Mouse (Mus musculus) ovary, postnatal 10 days (tissue): ENCODE results near the gene Chpf2.

Experiments used
- DNase-seq: peaks from one replicate; pipeline ENCODE4 v3.0.0; 2022; ENCODE audit warnings: low spot score

The Chpf2 gene

DNA sequence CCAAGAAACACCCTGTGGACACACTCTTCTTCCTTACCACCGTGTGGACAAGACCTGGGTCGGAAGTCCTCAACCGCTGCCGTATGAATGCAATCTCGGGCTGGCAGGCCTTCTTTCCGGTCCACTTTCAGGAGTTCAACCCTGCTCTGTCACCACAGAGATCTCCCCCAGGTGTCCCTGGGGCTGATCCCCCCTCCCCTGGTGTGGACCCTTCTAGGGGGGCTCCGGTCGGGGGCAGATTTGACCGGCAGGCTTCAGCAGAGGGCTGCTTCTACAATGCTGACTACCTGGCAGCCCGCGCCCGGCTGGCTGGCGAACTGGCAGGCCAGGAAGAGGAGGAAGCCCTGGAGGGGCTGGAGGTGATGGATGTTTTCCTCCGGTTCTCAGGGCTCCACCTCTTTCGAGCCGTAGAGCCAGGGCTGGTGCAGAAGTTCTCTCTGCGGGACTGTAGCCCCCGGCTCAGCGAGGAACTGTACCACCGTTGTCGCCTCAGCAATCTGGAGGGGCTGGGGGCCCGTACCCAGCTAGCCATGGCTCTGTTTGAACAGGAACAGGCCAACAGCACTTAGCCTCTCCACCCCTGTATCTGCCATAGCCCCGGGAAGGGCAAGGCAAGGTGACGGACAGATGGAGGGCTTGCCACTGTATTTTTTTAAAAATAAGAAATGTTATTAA, 5.4 kb downstream of the Chpf2 start:
- no peak for DNase-seq

DNA sequence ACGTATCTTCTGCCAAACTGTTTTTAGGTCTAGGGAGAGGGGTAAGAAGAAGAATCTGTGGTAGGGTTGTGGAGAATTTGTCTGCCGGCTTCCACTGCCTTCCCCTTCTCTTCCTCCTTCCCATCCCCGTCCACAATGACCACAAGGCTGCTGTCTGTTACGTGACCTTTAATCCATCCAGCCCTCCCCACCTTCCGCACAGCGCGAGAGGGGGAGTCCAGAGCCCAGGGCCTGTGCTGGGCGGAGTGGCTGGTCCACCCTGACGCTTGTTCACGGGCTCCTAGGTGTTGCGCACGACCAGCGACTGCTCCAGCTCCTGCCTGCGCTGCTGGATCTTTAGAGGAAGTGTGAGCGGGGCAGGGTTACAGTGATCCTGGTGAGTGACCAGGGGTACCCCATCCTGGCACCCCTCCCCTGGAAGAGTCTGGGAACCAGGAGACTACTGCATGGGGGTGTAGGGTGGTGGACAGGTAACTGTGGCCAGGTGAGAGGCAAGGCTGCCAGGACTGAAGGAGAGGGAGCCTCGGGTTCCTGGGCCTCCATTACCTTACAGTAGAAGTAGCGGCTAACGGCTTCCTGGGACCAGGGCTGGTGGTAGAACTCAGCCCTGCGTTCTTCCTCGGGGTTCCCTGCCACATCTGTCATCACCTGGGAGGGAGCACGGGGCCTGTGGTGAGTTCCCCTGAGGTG, 6.1 kb downstream of the Chpf2 start:
- no peak for DNase-seq

DNA sequence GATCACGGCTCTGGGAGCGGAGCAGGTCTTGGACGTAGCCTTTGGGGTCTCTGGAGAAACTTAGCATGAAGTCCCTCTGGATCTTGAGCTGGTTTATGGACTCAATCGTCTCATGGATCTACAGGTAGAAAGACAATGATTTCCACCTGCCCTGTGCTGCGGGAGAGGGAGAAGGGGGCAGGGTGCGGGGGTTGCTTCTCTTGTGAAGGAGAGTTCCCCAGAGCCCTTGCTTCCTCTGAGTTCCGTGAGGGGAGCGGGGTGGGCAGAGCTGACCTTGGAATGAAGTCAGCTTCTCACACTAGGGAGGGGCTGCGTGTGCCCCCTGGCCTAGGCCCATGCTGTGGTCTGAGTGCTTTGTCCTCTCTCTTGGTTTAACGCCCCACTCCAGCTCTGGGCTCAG, 6.7 kb downstream of the Chpf2 start:
- no peak for DNase-seq

DNA sequence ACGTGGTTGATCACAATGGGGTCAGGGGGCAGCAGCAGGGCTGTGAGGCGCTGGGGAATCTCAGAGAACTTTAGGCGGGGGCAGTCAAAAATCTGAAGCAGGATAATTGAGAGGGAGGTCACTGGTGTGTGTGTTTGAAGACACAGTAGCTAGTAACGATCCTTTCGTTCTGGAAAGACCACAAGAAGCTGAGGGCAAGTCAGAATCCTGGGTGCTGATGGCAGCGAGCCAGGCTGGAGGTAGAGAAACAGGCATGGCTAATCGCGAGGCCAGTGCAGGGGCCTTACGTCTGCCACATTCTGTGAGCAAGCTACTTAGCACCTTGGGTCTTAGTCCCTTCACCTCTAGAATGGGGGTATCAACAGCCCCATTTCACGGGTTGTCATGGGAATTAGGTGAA, 7.4 kb downstream of the Chpf2 start:
- DNase-seq = no peak

DNA sequence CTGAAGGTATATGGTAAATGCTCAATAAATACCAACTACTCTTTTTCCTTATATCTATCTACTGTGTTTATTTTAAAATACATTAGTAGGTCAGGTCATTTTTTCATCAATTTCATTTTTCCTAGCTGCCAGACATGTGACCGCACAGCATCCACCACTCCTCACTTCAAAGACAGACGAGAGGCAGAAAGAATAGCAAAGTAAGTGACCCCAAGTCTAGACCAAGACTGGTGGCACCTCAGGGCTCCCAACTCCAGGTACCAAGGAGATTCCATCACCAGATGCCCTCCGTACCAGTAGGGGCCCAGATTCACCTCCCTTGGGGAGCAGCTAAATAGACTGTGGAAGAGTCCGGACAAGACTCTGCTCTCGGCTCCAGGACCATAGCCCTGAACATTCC, 7.8 kb downstream of the Chpf2 start:
- DNase-seq = no peak

DNA sequence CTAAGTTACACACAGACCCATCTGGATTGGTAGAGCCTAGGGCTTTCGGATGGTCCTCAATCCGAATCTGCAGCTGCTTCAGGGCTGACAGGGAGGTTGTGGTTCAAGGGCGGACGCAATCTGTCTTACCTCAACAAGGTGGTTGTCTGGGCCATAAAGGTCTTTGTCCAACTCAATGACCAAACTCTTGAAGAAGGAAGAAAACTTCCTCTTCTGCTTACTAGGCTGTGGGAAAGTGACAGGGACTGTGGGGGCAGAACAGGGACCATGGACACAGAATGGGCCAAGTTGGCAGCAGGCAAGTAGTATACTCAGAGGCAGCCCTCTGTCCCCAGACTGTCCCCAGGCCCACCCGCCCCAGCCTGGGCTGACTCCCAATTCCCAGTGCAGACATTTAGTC, 8.7 kb downstream of the Chpf2 start:
- no peak for DNase-seq

DNA sequence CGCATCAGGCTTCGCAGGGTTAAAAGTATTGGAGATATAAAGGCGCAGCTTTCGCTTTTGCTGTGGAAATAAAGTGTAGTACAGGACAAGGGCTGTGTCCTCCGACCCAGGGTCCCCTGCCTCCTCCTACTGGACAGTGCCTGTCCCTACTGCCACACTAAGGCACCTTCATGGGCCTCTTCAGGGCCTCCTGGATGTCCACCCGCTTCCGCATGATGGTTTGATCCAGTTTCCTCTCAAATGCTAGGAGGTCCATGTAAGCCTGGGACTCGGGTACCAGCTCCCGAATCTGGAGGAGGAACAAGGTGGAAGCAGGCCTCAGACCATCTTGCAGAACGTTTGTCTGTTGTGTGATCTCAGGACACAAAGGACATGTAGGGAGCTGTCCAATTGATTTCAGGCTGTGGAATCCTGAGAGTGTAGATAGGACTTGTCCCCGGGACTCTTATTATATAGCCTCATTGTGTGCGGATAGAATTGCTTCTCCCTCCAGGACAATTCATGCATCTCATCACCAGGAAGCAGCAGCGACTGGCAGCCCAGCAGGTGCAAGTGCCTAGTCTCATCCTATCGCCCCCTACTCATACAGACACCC, 9.3 kb downstream of the Chpf2 start:
- DNase-seq = no peak

DNA sequence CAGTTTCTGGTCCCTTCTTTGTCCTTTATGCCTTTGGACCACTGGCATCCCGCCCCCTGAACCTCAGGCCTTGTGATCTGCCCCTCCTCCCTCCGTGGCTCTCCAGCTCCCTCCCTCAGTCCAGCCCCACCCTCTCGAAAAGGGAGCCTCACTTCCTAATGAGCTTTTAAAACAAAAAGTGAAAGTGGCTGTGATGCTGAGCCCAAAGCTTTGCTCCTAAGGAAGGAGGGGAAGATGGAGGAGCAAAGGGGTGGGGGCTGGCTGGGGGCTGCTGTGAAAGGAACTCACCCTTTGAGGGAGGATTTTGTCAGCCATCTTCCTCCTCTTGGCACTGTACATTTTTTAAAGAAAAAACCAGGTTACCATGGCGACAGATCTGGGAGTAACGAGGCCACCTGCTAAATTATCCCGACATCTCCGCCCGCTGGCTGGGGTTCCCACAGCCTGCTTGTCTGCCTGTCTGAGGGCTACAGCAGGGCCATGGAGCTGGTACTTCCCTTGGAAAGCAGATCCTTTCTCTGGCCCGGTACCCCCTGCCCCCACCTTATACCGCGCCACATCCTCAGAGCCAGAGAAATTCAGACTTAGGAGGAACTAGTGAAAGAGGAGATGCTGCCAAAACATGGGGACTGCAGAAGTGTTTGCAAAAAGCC, 10.1 kb downstream of the Chpf2 start:
- DNase-seq = no peak

DNA sequence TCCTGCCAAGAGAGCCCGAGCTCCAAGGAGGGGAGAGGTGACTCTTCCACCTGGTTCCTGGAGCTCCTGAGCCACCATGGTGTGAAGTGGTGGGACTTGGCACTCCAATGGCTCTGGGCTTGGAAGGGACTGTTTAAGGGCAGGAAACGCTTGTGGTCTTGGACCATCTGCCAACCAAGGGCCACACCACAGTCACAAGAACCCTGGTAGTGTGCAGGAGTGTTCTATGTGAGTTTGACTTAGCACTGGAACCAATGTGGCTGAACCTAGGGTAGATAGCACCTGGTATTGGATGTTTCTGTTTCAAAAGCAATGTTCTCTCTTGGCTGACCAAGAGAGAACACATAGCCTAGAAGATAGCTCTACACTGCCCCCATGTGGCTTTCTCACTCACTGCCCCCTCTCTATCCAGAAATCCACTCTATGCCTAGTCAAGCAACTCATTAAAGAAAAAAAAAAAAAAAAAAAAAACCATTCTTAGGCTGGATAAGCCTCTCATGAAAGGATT, 10.7 kb downstream of the Chpf2 start:
- no peak for DNase-seq

DNA sequence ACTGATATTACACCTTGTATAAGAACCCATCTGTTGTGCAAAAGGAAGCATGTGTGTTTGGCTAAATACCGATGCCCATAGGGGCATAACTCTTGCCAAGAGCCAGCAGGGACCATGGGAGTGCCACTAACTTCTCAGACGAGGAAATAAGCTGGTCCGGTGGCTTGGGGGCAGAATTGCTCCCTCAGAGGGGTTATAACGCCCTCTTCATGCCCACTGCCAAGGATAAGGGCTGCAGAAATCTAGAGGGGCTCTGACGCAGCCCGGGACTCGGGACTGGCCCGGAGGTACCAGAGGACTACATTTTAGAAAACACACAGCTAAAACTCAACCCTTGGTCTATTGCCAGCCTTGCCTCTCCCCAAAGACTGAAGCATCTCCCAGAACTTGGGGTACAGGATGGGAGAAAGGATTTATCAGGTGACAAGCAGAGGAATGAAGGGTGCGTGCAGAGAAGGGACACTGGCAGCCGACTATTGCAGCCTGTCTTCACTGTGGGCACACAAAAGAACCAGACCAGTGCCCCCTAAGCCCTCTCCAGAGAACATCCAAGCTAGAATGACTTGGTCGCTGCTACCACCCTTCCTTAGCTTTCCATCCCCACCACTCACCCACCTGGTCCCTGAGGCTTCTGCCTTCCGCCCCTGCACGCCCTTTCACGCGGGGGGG, 11.5 kb downstream of the Chpf2 start:
- no peak for DNase-seq

DNA sequence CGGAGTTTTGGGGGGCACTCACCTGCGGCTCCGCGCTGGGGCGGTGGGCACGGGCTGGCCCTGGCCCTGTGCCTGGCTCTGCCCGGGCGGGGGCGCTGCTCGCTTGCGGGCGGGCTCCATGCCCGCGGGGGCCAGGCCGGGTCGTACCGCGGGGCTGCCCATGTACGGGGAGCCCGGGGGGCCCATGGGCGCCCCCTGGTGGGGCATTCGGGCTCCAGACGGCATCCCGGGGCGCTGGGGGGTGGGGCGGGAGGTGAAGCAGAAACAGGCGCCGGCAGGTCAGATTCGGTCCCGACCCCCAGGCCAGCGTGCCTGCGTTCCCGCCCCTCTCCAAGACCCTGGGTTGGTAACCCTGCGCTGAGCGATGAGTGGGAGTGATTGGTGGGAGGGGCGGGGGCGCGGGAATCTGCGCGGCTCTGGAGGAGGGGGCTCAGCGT, 12.0 kb downstream of the Chpf2 start:
- no peak for DNase-seq

DNA sequence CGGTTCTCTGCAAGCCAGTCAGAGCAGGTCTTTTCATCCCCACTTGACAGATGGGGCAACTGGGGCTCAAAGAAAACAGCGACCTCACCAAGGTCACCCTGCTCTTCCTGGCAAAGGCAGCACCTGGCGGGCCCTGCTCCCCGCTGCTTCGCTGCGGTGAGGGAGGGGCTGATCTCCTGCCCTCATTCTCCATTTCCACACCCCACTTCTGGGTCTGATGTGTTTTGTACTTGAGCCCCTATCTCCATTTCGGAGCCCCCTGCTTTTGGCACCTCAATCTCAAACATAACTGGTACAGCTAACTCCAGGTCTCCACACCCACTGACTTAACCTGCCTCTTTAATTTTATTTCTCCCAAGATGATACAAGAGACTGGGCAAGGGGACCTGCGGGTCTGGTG, 12.6 kb downstream of the Chpf2 start:
- DNase-seq = no peak

DNA sequence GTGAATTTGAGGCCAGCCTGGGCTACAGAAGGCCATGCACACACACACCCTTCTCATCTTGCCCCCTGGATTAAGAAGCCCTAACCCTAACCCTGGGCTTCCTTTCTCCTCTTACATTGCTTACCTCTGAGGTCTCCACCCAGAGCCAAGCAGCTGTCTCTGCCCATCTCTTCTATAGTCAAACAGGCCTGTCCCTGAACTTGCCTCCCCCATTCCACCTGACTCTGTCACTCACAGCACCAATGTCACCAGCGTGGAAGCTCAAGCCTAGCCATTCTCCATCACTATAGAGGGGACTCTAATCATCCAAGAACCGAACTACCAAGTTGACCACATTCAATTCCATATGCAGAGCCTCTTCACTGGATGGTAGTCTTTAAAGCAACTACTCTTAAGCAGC, 13.7 kb downstream of the Chpf2 start:
- DNase-seq = no peak

DNA sequence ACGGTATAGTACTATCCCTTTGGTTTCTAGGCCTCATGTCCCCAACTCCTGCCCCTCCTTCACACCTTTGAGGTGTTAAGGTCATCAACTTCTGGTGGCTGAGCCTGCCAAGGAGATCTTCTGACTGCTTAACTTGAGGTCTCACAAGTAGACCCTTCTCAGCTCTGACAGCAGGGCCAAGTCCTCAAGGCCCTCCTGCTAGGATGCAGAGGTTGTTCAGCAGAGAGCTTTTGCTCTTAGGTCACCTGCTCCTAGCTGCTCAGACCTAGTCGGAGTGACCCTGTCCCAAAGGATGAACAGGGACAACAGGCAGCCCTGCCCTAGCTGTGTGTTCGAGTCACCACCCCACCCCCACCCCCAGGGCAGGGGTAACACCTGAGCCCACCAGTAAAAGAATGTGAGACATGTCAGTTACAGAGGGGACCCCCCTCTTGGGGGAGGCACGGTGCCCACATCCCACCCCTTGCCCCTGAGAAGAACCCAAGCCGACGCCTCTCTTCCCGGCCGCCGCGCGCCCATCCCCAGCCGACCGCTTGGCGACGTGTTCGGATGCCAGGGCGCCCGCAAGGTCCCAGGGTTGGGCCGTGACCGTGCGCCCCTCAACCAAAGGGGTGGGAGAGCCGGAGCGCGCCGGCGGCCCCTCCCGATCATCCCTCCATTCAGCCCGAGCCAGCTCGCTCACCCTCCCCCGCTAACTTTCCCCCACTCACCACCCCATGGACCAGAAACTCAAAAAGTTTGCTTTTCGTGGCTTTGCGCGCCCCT, 14.7 kb downstream of the Chpf2 start:
- DNase-seq = no peak

DNA sequence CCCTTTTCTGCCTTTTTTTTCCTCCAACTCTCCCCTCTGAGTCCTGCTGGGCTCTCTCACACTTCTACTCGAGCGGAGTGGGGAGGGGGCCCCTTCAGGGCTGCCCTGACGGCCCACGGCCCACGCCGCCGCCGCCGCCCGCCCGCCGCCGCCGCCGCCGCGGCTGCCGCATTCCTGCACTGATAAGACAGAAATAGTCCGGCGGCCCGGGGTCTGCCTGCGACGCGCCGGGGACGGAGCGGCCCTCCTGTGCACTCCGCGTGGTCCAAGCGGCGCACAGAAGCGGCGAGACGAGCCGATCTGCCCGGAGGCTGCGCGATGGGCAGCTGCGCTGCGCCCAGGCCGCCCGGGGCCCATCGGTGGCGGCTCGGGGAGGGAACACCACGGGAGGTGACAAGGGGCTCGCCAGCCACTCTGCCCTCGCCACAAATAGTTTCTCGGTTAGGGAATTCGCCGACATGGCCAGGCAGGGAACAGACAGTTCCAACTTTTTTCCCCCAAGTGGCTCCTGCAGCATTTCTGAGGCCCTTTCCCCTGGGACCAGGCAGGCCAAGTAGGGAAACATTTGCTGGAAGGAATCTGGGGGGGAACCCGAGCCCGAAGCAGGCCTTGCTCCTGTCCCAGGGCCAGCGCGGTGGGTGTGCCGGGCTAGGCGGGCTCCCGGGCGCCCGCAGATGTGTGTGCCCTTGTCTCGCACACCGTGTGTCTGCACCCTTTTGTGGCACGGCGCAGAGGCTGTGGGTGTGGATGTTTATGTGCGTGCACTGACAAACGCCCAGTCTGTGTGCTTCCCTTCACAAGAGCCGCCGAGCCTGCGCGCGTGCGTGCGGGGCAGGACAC, 15.6 kb downstream of the Chpf2 start:
- DNase-seq = peak; percentile 68

DNA sequence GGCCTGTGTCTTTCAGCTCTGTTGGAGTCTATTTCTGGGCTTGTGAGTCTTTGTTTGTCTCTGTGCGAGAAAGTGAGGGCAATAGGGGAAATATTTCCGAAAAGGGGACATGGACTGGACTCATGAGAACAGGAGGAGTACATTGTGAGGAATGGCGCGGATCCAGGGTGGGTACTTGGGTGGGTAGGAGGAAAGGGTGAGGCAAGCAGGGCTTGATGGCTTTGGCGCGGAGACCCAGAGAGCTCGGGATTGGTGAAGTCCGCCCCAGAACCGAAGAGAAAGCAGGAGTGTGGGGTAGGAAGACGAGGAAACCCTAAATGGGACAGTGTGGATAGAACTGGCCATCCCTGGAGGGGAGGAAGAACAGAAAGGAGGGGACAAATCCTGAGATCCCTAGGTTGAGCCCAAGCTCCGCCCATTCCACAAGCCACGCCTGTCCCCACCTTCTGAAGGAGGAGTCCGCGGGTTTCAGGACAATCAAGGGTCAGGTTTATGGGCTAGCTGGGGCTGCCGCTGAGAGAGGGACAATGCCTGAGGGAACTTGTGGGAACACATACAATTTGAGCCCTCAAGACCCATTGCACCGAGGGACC, 16.3 kb downstream of the Chpf2 start:
- no peak for DNase-seq

DNA sequence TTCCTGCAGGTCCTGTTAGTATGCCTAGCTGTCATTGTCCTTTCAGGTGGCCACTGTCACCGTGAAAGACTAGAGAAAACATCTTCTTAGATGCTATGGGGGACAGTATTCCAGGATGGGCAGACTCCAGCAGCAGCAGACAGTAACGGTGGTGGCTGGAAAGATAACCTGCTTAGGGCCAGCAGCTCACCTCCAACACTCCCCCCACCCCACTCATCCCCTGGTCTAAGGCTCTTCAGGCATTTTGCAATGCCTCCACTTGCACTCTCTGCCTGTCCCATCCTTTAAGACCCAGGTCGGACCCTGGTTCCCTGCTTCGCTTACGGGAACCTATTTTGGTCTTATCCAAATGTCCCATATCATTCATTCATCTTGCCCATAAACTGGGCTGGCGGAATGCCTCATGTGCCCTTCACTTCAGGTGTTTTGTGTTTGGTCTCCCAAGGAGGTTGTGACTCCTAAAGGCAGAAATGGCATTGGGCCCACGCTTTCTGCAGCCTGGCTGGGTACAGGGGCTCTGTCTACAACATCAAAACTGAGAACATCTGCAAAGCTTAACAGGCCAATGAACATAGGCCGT, 17.0 kb downstream of the Chpf2 start:
- no peak for DNase-seq

DNA sequence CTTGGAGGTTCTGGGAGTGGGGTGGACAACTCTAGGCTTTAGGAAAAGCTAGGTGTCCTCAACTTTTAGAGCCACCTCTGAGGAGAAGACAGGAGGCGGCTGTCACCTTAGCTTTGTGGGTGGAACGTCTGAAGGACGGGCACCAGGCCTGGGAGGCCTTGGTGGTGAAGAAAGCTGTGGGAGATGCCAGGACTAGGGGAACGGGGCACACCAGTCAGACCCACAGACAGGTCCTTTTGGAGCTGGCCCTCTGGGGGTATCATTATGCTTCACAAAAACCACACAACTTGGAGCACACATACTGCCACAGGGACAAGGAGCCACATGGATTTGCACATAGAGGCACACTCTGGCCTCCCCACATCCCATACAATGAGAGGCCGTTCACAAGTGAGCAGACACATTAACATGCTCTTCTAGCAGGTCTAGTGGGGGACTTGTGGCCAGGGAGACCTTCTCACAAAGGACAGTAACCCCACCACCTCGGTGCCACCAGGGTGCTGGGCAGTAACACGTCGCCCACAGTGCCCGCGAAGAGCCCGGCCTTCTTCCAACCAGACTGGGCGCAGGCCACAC, 17.6 kb downstream of the Chpf2 start:
- no peak for DNase-seq

DNA sequence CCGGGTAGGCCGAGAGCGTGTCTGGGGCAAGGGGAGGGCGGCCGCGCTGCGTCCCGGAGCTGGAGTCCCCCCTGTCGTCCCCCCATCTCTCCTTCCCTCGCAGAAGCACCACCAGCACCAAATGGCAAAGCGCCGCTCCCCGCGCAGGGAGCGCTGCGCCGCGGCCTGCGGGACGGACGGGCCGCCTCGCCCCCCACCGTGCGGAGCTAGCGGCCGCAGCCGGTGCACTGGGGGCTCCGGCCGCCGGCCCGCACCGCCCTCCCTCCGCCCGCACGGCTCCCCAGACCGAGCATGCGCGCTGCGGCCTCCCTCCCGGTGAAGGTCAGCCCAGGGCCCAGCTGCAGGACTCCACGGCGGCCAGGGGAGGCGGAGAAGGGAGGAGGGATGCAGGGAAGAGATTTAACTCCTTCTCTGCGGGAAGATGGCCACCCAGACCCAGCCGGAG, 18.1 kb downstream of the Chpf2 start:
- DNase-seq = peak; percentile 81
